Mouse (Mus musculus) megakaryocyte progenitor cell, adult 5-6 weeks (primary cell): ENCODE results near the gene Gsto1. TPM values are rescaled to one million over a fixed set of nuclear protein-coding genes. Genes with fewer than 3 reads are reported as not detected.

Experiments used
- total RNA-seq, 2 experiments: library from RNA; stranded (forward) in 1 of 2; stranded (reverse) in 1 of 2; fragments of 157-497, 149-512 nt in 1 of 2; fragments of 200-1000 nt in 1 of 2; gene quantifications; 2 replicates each; pipeline versions ENCODE4 v1.2.3 to v1.2.4; 2015 to 2017

The Gsto1 gene
- total RNA-seq, 2 experiments from 2014 or later: 194 to 413 TPM

Other genes starting within 250 kb of the Gsto1 start
- gene Col17a1, start 162.9 kb upstream of the Gsto1 start, total RNA-seq (2015): not detected in 2 replicates
- gene Col17a1, start 162.9 kb upstream of the Gsto1 start, total RNA-seq (2017): 0.14 TPM in 1 of 2 replicates, not detected in the other
- 122 and 128 TPM in 2 replicates for gene Sfr1, start 123.3 kb upstream of the Gsto1 start, total RNA-seq (2015)
- 131 and 138 TPM in 2 replicates for gene Sfr1, start 123.3 kb upstream of the Gsto1 start, total RNA-seq (2017)
- gene Gsto2, start 10.6 kb downstream of the Gsto1 start, total RNA-seq (2015): not detected in 2 replicates
- gene Gsto2, start 10.6 kb downstream of the Gsto1 start, total RNA-seq (2017): 0.34 and 0.62 TPM in 2 replicates
- gene Cfap43, start 64.3 kb downstream of the Gsto1 start, total RNA-seq (2015): not detected in 2 replicates
- gene Cfap43, start 64.3 kb downstream of the Gsto1 start, total RNA-seq (2017): not detected in 2 replicates
- 10.2 and 13.1 TPM in 2 replicates for gene Itprip, start 64.3 kb downstream of the Gsto1 start, total RNA-seq (2015)
- 12.1 and 18.3 TPM in 2 replicates for gene Itprip, start 64.3 kb downstream of the Gsto1 start, total RNA-seq (2017)
- not detected in 2 replicates for gene Cfap58, start 82.7 kb downstream of the Gsto1 start, total RNA-seq (2015)
- not detected in 2 replicates for gene Cfap58, start 82.7 kb downstream of the Gsto1 start, total RNA-seq (2017)